Mouse (Mus musculus): ENCODE measurements at regions not wholly inside any gene's neighbourhood (a gene's known extent, or its start where the extent isn't known, plus 50 kb on each side); places are given as distances from the start of the nearest gene placed in this dataset.

GRCm38 (mm10) chr14:48068641-48069040 is 52.0 kb upstream of the Peli2 start:
- peak in 1 of 2 experiments; percentile 48 for DNase-seq

Measured in kidney, postnatal 36 days (tissue).